Mouse (Mus musculus): ENCODE data around the gene Amotl1. TPM values are rescaled to one million over a fixed set of nuclear protein-coding genes. Genes with fewer than 3 reads are reported as not detected.
"Not testable (repeated sequence)": the region's sequence is repeated elsewhere in the genome, so short reads cannot be mapped to it uniquely, and the experiment has no call there.

Amotl1 gene
- polyA plus RNA-seq, 1 experiment from 2014 or later: 16.8 TPM

DNA sequence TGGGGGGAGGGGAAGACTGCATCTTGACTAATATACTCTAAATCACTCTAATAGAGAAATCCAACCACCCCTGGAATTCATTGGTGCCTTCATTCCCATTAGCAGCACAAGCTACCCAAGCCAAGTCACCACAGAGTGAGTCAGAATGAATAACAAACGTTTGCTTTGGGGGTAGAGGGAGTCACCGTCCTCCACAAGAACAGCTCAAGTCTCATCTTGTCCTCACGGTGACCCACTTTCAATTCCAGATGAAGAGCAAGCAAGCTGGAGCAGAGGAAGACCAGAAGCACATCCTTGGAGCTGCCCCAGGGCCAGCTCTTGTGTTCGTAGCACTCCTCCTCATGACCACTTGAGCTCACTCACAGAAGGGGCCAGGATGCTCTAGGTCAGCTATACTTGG lies 56.2 kb downstream of the Amotl1 start:
- H3K27ac ChIP-seq: no peak overlapping the region
- H3K9me3 ChIP-seq: no peaks in the 10 kb centered on the region
- peaks cover 43% of the 10 kb centered on the region for H3K36me3 ChIP-seq

DNA sequence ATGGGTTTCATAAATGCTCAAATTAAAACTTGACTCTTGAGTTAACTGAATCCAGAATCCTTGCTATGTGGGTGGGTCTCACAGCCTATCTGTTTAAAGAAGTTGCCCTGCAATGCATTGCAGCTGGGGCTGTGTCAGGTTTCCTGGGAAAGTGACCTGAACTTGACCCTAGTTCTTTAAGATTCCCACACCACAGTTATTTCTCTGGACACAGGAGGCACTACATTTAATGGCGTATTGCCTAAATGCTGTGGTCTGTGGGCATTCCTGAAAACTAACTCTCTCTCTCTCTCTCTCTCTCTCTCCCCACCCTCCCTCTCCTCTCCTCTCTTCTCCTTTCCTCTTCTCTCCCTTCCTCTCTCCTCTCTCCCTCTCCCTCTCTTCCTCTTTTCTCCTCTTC lies 59.2 kb downstream of the Amotl1 start:
- no peaks in the 10 kb centered on the region for H3K9me3 ChIP-seq
- no peaks in the 10 kb centered on the region for H3K27me3 ChIP-seq (ENCODE audit: insufficient read depth, poor library complexity, severe bottlenecking)
- DNase-seq (ENCODE audit: low spot score): no peak
- peaks cover 30% of the 10 kb centered on the region for H3K36me3 ChIP-seq
- H3K27ac ChIP-seq: no peak overlapping the region
- 48% methylated on average over 1 of the region's 1 CpGs for WGBS
- H3K4me1 ChIP-seq: peaks cover 31% of the 10 kb centered on the region
- H3K4me3 ChIP-seq: no peak overlapping the region

More for the DNA sequence above, 56.2 kb downstream of the Amotl1 start:
- Histone ChIP-seq H3K4me1 (peaks cover 31% of the 10 kb centered on the region), H3K27me3 (ENCODE audit: insufficient read depth, poor library complexity, severe bottlenecking) (no peaks in the 10 kb centered on the region), H3K4me3 (no peak overlapping the region)
- no peak for DNase-seq (ENCODE audit: low spot score)
- 70% methylated on average over 4 of the region's 4 CpGs for WGBS

DNA sequence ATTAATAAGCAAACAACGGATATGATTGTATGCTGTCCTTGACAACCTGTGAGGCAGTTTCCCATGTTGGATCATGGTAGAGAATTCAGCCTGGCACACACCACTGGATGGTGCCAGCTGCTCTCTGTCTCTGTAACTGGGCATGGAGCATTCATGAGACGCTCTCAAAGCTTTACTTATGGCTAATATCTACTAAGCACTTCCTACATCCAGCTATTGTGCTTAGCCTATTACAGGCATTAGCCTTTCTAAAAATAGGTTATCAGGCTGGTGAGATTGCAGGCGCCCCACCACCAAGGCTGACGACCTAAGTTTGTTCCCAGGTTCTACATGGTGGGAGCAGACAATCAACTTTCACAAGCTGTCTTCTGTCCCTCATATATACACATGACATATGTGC lies 65.9 kb downstream of the Amotl1 start:
- peaks cover 35% of the 10 kb centered on the region for H3K4me1 ChIP-seq
- 0 out of 2 replicates have a peak overlapping the region, but pooled peaks have one; percentile 12 for H3K4me3 ChIP-seq
- no peaks in the 10 kb centered on the region for H3K27me3 ChIP-seq (ENCODE audit: insufficient read depth, poor library complexity, severe bottlenecking)
- H3K27ac ChIP-seq: peak overlapping the region; percentile 76
- no peak for DNase-seq (ENCODE audit: low spot score)
- H3K36me3 ChIP-seq: peaks cover 42% of the 10 kb centered on the region
- WGBS: 39% methylated on average over 4 of the region's 4 CpGs
- no peaks in the 10 kb centered on the region for H3K9me3 ChIP-seq

GRCm38 (mm10) chr9:14576359-14576758 lies 68.5 kb downstream of the Amotl1 start:
- not testable (repeated sequence) for H3K9me3 ChIP-seq; H3K4me3 ChIP-seq; DNase-seq (ENCODE audit: low spot score); H3K27ac ChIP-seq; H3K27me3 ChIP-seq (ENCODE audit: insufficient read depth, poor library complexity, severe bottlenecking)
- Histone ChIP-seq H3K4me1 (peaks cover 35% of the 10 kb centered on the region), H3K36me3 (peaks cover 59% of the 10 kb centered on the region)
- 74% methylated on average over 2 of the region's 2 CpGs for WGBS

DNA sequence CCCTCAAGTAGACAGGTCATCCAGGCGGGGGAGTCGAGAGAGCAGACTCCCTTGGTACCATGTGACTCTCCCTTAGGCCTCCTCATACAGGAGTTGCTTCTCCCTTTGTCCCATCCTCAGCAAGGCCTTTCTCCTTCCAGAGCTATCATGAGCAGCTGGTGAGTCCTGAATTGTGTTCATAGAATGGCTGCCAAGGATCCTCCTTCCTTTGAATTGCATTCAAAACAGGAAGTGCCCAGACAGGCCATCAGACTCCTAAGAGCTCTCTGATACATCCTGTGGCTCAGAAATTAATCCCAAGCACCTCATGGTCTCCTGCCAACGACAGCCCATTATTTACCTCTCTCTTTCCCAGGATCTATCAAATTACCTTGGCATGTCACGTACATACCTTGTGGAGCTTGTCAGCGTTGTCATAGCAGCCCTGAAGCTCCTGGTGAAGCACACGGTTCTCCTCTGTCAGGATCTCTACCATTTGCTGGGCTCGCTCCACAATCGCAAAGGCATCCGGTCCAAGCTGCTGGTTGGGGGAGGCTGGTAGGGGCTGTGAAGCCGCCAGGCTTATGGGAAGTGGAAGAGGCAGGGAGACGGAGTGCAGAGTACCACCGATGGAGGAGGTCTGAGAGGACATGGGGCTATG lies 70.0 kb downstream of the Amotl1 start:
- H3K4me3 ChIP-seq: no peak overlapping the region
- H3K9me3 ChIP-seq: no peaks in the 10 kb centered on the region
- peaks cover 59% of the 10 kb centered on the region for H3K36me3 ChIP-seq
- WGBS: 69% methylated on average over 12 of the region's 12 CpGs
- no peaks in the 10 kb centered on the region for H3K27me3 ChIP-seq (ENCODE audit: insufficient read depth, poor library complexity, severe bottlenecking)
- no peak overlapping the region for H3K27ac ChIP-seq
- DNase-seq (ENCODE audit: low spot score): no peak
- peaks cover 29% of the 10 kb centered on the region for H3K4me1 ChIP-seq

GRCm38 (mm10) chr9:14569175-14569975 lies 75.5 kb downstream of the Amotl1 start:
- no peak for DNase-seq (ENCODE audit: low spot score)
- no peaks in the 10 kb centered on the region for H3K9me3 ChIP-seq
- no peaks in the 10 kb centered on the region for H3K27me3 ChIP-seq (ENCODE audit: insufficient read depth, poor library complexity, severe bottlenecking)
- 79% methylated on average over 4 of the region's 4 CpGs for WGBS
- no peaks in the 10 kb centered on the region for H3K4me1 ChIP-seq
- no peak overlapping the region for H3K27ac ChIP-seq
- H3K4me3 ChIP-seq: no peak overlapping the region
- peaks cover 84% of the 10 kb centered on the region for H3K36me3 ChIP-seq

DNA sequence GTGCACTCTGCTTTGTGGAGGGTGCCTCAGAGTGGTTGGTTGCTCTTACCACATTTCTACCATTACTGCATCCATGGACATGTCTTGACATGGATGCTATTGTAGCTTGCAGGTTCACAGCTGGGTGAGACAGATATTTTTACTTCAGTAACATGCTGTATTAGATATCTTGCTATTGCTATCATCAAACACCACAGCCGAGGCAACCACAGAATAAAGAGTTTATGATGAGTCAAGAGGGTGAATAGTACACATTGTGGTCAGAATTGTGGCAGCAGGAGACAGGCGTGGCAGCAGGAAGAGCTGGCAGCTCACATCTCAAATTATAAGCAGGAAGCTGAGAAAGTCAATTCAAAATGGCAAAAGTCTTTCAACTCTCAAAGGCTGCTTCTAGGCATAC lies 76.4 kb downstream of the Amotl1 start:
- Histone ChIP-seq H3K27me3 (ENCODE audit: insufficient read depth, poor library complexity, severe bottlenecking) (no peaks in the 10 kb centered on the region), H3K27ac (no peak overlapping the region), H3K36me3 (peaks cover 86% of the 10 kb centered on the region), H3K9me3 (no peaks in the 10 kb centered on the region), H3K4me1 (no peaks in the 10 kb centered on the region), H3K4me3 (no peak overlapping the region)
- no peak for DNase-seq (ENCODE audit: low spot score)
- 84% methylated on average over 2 of the region's 2 CpGs for WGBS

- 89% methylated on average over 3 of the region's 3 CpGs for WGBS
These were observed 80.4 kb downstream of the Amotl1 start for GRCm38 (mm10) chr9:14564486-14564885.

DNA sequence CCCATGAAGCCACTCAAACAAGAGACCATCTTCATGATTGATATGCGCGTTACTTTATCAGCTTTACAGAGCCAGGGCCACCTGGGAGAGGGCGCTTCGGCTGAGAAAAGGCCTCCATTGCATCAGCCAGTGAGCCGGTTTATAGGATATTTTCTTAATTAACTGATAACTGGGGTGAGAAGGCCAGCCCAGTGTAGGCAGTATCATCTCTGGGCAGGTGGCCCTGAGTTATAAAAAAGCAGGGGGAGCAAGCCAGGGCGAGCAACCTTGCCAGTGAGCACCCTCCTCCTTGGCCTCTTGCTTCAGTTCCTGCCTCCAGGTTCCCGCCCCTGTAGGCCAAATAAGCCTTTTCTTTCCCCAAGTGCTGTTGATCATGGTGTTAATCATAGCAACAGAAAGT lies 81.5 kb downstream of the Amotl1 start:
- no peak overlapping the region for H3K27ac ChIP-seq
- DNase-seq (ENCODE audit: low spot score): no peak
- H3K9me3 ChIP-seq: no peaks in the 10 kb centered on the region
- no peaks in the 10 kb centered on the region for H3K27me3 ChIP-seq (ENCODE audit: insufficient read depth, poor library complexity, severe bottlenecking)
- 91% methylated on average over 7 of the region's 7 CpGs for WGBS
- no peak overlapping the region for H3K4me3 ChIP-seq
- peaks cover 90% of the 10 kb centered on the region for H3K36me3 ChIP-seq
- H3K4me1 ChIP-seq: no peaks in the 10 kb centered on the region

More at GRCm38 (mm10) chr9:14564486-14564885, 80.4 kb downstream of the Amotl1 start:
- Histone ChIP-seq H3K36me3 (peaks cover 90% of the 10 kb centered on the region), H3K9me3 (no peaks in the 10 kb centered on the region), H3K4me3 (no peak overlapping the region), H3K4me1 (no peaks in the 10 kb centered on the region), H3K27me3 (ENCODE audit: insufficient read depth, poor library complexity, severe bottlenecking) (no peaks in the 10 kb centered on the region), H3K27ac (no peak overlapping the region)
- no peak for DNase-seq (ENCODE audit: low spot score)

- no peaks in the 10 kb centered on the region for H3K4me1 ChIP-seq
- H3K4me3 ChIP-seq: no peak overlapping the region
- no peaks in the 10 kb centered on the region for H3K9me3 ChIP-seq
- no peak for DNase-seq (ENCODE audit: low spot score)
- peaks cover 98% of the 10 kb centered on the region for H3K36me3 ChIP-seq
- WGBS: 91% methylated on average over 4 of the region's 4 CpGs
- no peak overlapping the region for H3K27ac ChIP-seq
- no peaks in the 10 kb centered on the region for H3K27me3 ChIP-seq (ENCODE audit: insufficient read depth, poor library complexity, severe bottlenecking)
These were observed 84.3 kb downstream of the Amotl1 start for GRCm38 (mm10) chr9:14560545-14560944.

GRCm38 (mm10) chr9:14559996-14560395 lies 84.9 kb downstream of the Amotl1 start:
- Histone ChIP-seq H3K4me3 (no peak overlapping the region), H3K27me3 (ENCODE audit: insufficient read depth, poor library complexity, severe bottlenecking) (no peaks in the 10 kb centered on the region), H3K27ac (no peak overlapping the region), H3K36me3 (peaks cover 98% of the 10 kb centered on the region), H3K9me3 (no peaks in the 10 kb centered on the region), H3K4me1 (no peaks in the 10 kb centered on the region)
- DNase-seq (ENCODE audit: low spot score): no peak
- WGBS: 86% methylated on average over 9 of the region's 9 CpGs

DNA sequence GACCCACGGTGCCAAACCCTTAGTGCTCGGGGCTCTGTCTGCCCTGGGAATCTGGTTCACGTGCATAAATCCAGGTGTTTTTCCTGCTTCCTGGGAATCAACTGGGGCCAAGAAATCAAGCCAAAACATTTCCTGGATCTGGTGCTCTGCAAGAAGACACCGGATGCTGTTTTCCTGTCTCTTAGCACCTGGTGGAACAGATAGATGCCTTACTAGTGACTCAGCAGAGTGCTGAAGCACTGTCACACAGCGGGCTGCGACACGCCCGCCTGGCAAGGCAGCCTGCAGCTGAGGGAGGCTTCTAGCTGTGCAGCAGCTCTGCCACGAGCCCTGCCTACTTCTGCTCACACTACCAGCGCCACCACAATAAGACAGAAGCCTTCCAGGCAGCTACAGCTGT lies 85.4 kb downstream of the Amotl1 start:
- no peaks in the 10 kb centered on the region for H3K4me1 ChIP-seq
- H3K27ac ChIP-seq: no peak overlapping the region
- no peak overlapping the region for H3K4me3 ChIP-seq
- DNase-seq (ENCODE audit: low spot score): no peak
- WGBS: 77% methylated on average over 10 of the region's 10 CpGs
- H3K27me3 ChIP-seq (ENCODE audit: insufficient read depth, poor library complexity, severe bottlenecking): no peaks in the 10 kb centered on the region
- H3K9me3 ChIP-seq: no peaks in the 10 kb centered on the region
- H3K36me3 ChIP-seq: peaks cover 98% of the 10 kb centered on the region

- Histone ChIP-seq H3K9me3 (no peaks in the 10 kb centered on the region), H3K4me1 (no peaks in the 10 kb centered on the region), H3K4me3 (no peak overlapping the region), H3K27ac (no peak overlapping the region), H3K27me3 (ENCODE audit: insufficient read depth, poor library complexity, severe bottlenecking) (no peaks in the 10 kb centered on the region), H3K36me3 (peaks cover 98% of the 10 kb centered on the region)
- 89% methylated on average over 10 of the region's 10 CpGs for WGBS
- no peak for DNase-seq (ENCODE audit: low spot score)
These were observed 86.5 kb downstream of the Amotl1 start for GRCm38 (mm10) chr9:14558332-14558731.
